Mouse (Mus musculus) central nervous system, embryonic 14 days (tissue): ENCODE results near the gene Lrrfip2. TPM values are rescaled to one million over a fixed set of nuclear protein-coding genes. Genes with fewer than 3 reads are reported as not detected.

Experiments
- polyA plus RNA-seq: library from polyadenylated mRNA; depleted of rRNA; stranded (reverse); fragments of >200 nt; gene quantifications from 2 replicates; pipeline ENCODE4 v1.2.3, GENCODE M21; 2012; rRNA removed

Gene Lrrfip2
- 47.7 and 50.7 TPM in 2 replicates for polyA plus RNA-seq

DNA sequence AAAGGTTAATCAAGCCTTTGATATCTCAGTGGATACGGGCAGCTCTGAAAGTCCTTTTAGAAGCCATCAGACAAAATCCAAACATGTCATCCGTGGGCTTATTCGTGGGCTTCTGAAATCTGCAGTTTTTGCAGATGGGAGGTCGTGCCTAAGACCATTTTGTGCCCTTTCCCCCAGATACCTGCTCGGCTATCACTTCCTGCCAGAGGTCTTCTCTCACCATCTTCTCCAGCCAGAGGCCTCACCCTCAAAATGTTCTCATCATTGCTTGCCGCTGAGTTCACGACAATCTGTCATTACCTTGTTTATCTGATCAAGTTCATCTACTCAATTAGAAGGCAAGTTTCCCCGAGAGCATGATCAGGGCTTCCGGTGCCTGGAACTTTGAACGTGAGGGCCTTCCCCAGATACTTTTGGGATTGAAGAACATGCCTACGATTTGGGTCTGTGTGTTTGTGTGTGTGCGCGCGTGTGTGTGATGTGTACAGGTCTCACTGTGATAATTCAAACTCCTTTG, at the start of gene Lrrfip2:
Lrrfip2 (plus strand) TSS at position 467 of the 517 bp plus-strand sequence.

DNA sequence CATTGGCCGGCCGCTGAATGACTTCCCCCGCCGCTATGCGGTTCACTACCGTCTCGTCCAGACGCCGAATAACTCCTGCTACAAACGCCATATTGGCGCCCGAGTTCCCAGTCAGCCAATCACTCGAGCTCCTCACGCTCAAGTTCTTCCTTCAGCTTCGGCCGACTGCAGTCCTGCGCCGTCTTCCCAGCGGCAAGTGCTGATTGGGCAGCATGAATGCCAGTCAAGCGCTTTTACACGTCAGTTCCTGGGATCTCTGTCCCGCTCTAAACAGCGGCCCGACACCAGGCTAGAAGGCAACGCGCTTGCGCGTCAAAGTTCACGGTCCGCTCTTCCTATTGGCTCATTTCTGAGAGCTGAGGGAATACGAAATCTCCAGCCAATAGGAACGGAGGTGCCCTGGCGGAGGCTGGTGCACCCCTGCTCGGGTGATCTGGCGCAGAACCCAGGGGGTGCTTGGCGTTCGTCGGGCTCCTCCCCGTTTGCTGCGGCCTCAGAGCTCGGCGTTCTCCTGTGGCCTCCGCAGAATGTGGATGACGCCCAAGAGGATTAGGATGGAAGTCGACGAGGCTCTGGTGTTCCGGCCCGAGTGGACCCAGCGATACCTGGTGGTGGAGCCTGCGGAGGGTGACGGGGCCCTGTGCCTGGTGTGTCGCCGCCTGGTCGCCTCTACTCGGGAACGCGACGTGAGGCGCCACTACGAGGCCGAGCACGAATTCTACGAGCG, 154.2 kb downstream of the Lrrfip2 start, which contains the start of the genes Mlh1 and Epm2aip1:
Mlh1 (minus strand) TSS at position 358 of the 727 bp plus-strand sequence.
Epm2aip1 (plus strand) TSS at position 496 of the 727 bp plus-strand sequence.

Other genes starting within 250 kb of the Lrrfip2 start
- gene Als2cl, start 237.7 kb upstream of the Lrrfip2 start, polyA plus RNA-seq: 2.9 and 3.0 TPM in 2 replicates
- gene Tmie, start 237.5 kb upstream of the Lrrfip2 start, polyA plus RNA-seq: 0.77 and 1.0 TPM in 2 replicates
- not detected in 2 replicates for gene Fam240a, start 200.7 kb upstream of the Lrrfip2 start, polyA plus RNA-seq
- gene Tdgf1, start 171.4 kb upstream of the Lrrfip2 start, polyA plus RNA-seq: 0.12 and 0.35 TPM in 2 replicates
- gene Lrrc2, start 166.0 kb upstream of the Lrrfip2 start, polyA plus RNA-seq: 0.15 and 0.23 TPM in 2 replicates
- 0.17 TPM in 1 of 2 replicates, not detected in the other for gene Rtp3, start 127.0 kb upstream of the Lrrfip2 start, polyA plus RNA-seq
- 0.29 and 0.38 TPM in 2 replicates for gene Ltf, start 98.3 kb upstream of the Lrrfip2 start, polyA plus RNA-seq
- 0.99 and 1.00 TPM in 2 replicates for gene Ccrl2, start 60.1 kb upstream of the Lrrfip2 start, polyA plus RNA-seq
- 53.0 and 58.0 TPM in 2 replicates for gene Mlh1, start 154.2 kb downstream of the Lrrfip2 start, polyA plus RNA-seq
- gene Epm2aip1, start 154.3 kb downstream of the Lrrfip2 start, polyA plus RNA-seq: 47.1 and 49.8 TPM in 2 replicates
- 56.3 and 60.1 TPM in 2 replicates for gene Trank1, start 194.1 kb downstream of the Lrrfip2 start, polyA plus RNA-seq